15 mouse cellular contexts compared by ENCODE assay signal in the genomic region with DNA sequence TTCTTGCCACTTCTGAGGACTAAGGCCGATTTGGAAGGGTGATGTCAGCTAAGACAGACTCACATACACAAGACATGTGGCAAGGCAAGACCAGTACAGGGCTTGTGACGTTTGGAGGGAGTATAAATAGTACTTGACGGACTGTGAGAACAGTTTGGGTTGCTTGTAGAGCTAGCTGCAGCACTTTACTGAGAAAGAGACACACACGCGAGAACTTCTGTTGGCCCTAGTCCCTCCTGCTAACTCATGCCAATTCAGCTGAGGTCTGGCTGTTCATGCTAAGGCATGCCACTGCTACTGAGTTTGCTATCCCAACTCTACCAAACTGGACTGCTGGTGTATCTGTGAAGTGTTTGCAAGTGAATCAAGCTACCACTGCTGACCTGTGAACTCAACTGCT. TPM values are rescaled to one million over a fixed set of nuclear protein-coding genes. Genes with fewer than 3 reads are reported as not detected.
DNase-seq lines count a peak whose midpoint lies in the region; ATAC-seq and TF ChIP-seq lines count a peak whose summit lies in the region.
"Had no signal": no experiment of that assay in that cellular context is flagged by ENCODE, and none has a peak within 500 bp of the region (broad histone marks: within the 10 kb centered on the region; RNA-seq: fewer than 3 reads in every experiment).

No protein-coding gene starts in this region.

- TF ChIP-seq CTCF in forebrain, postnatal 0 days (IDR thresholded peaks at IDR 0.05; ENCODE audit: low read depth): no peak
- TF ChIP-seq CTCF in lung, postnatal 0 days (IDR thresholded peaks at IDR 0.05): no peak

- H3K4me3 ChIP-seq in forebrain, postnatal 0 days (ENCODE audit: low read depth, low read length): no peak overlapping the region
- H3K4me3 ChIP-seq in forebrain, embryonic 10.5 days: no peak overlapping the region
- no peak overlapping the region for H3K4me3 ChIP-seq in lung, postnatal 0 days (ENCODE audit: low read depth, low read length)
- H3K4me3 ChIP-seq in midbrain, embryonic 13.5 days (replicated peaks): no peak overlapping the region
- H3K4me3 ChIP-seq in forebrain, embryonic 11.5 days (ENCODE audit: low read depth, low read length): no peak overlapping the region
- H3K4me3 ChIP-seq: hindbrain, embryonic 15.5 days; limb, embryonic 10.5 days had no signal

- intact Hi-C loops in heart, postnatal 14 days (cut with DNase I): no loop called here

- H3K27me3 ChIP-seq in forebrain, postnatal 0 days (ENCODE audit: insufficient read depth, low read length): no peaks in the 10 kb centered on the region
- H3K27me3 ChIP-seq in forebrain, embryonic 10.5 days (ENCODE audit: poor library complexity, severe bottlenecking): no peaks in the 10 kb centered on the region
- no peaks in the 10 kb centered on the region for H3K27me3 ChIP-seq in lung, postnatal 0 days (replicated peaks; ENCODE audit: insufficient read depth, low read length)
- no peaks in the 10 kb centered on the region for H3K27me3 ChIP-seq in midbrain, embryonic 13.5 days
- no peaks in the 10 kb centered on the region for H3K27me3 ChIP-seq in forebrain, embryonic 11.5 days (ENCODE audit: control insufficient read depth, insufficient read depth, low read length)
- H3K27me3 ChIP-seq: hindbrain, embryonic 15.5 days had no signal

- no peak for ATAC-seq in forebrain, postnatal 0 days
- no peak for ATAC-seq in lung, postnatal 0 days
- ATAC-seq in midbrain, embryonic 13.5 days: no peak
- ATAC-seq in forebrain, embryonic 11.5 days (replicated peaks; ENCODE audit: low FRiP score): no peak
- ATAC-seq: midbrain, embryonic 16.5 days had no signal

- DNase-seq in forebrain, postnatal 0 days: peak; percentile 35
- no peak for DNase-seq in forebrain, embryonic 10.5 days (ENCODE audit: extremely low spot score, low spot score)
- peak; percentile 48 for DNase-seq in lung, postnatal 10 days
- DNase-seq in lung, postnatal 0 days (ENCODE audit: low spot score): no peak
- DNase-seq in gastrocnemius, adult 8-10 months (ENCODE audit: low spot score in 2 of 2): peak; percentile 36 to 47
- peak; percentile 34 to 48 for DNase-seq in heart, postnatal 14 days
- DNase-seq in forebrain, embryonic 11.5 days (ENCODE audit: low spot score): no peak
- DNase-seq: adrenal gland, adult 8-10 months; cerebellum, adult 18-20 months; lung, adult 2 months; thymus, adult 2 months had no signal

- no peak for TF ChIP-seq EP300 in lung, postnatal 0 days (IDR thresholded peaks at IDR 0.05)

- WGBS in forebrain, postnatal 0 days: 64% methylated on average over 5 of the region's 5 CpGs
- WGBS in forebrain, embryonic 10.5 days: 95% methylated on average over 5 of the region's 5 CpGs
- WGBS in lung, postnatal 0 days: 77% methylated on average over 5 of the region's 5 CpGs
- 93% methylated on average over 5 of the region's 5 CpGs for WGBS in midbrain, embryonic 13.5 days
- WGBS in forebrain, embryonic 11.5 days: 96% methylated on average over 5 of the region's 5 CpGs

- no peak overlapping the region for H3K27ac ChIP-seq in forebrain, postnatal 0 days (ENCODE audit: low read depth, low read length)
- no peak overlapping the region for H3K27ac ChIP-seq in forebrain, embryonic 10.5 days
- no peak overlapping the region for H3K27ac ChIP-seq in lung, postnatal 0 days (ENCODE audit: low read length)
- no peak overlapping the region for H3K27ac ChIP-seq in midbrain, embryonic 13.5 days
- no peak overlapping the region for H3K27ac ChIP-seq in forebrain, embryonic 11.5 days (ENCODE audit: low read depth, low read length)
- H3K27ac ChIP-seq: hindbrain, embryonic 15.5 days; limb, embryonic 10.5 days had no signal

- H3K4me2 ChIP-seq in forebrain, postnatal 0 days (ENCODE audit: low read depth): no peak overlapping the region
- H3K4me2 ChIP-seq in lung, postnatal 0 days (replicated peaks; ENCODE audit: low read depth, low read length): no peak overlapping the region
- no peak overlapping the region for H3K4me2 ChIP-seq in midbrain, embryonic 13.5 days (replicated peaks)
- H3K4me2 ChIP-seq in forebrain, embryonic 11.5 days (ENCODE audit: low read depth, low read length, severe bottlenecking): no peak overlapping the region
- H3K4me2 ChIP-seq: hindbrain, embryonic 15.5 days had no signal

- no peaks in the 10 kb centered on the region for H3K36me3 ChIP-seq in forebrain, postnatal 0 days (ENCODE audit: insufficient read depth)
- H3K36me3 ChIP-seq in forebrain, embryonic 10.5 days (replicated peaks): peaks cover 77% of the 10 kb centered on the region
- H3K36me3 ChIP-seq in lung, postnatal 0 days (ENCODE audit: insufficient read depth, low read length): 0 out of 2 replicates have a peak, but pooled peaks cover 5% of the 10 kb centered on the region
- peaks cover 24% of the 10 kb centered on the region for H3K36me3 ChIP-seq in midbrain, embryonic 13.5 days
- H3K36me3 ChIP-seq in forebrain, embryonic 11.5 days (ENCODE audit: control insufficient read depth, insufficient read depth, low read length): no peaks in the 10 kb centered on the region

- H3K4me1 ChIP-seq in forebrain, postnatal 0 days (ENCODE audit: insufficient read depth): no peaks in the 10 kb centered on the region
- no peaks in the 10 kb centered on the region for H3K4me1 ChIP-seq in forebrain, embryonic 10.5 days
- no peaks in the 10 kb centered on the region for H3K4me1 ChIP-seq in lung, postnatal 0 days (ENCODE audit: insufficient read depth, low read depth, low read length)
- no peaks in the 10 kb centered on the region for H3K4me1 ChIP-seq in midbrain, embryonic 13.5 days (replicated peaks)
- no peaks in the 10 kb centered on the region for H3K4me1 ChIP-seq in forebrain, embryonic 11.5 days (replicated peaks; ENCODE audit: control insufficient read depth, insufficient read depth, low read length)
- H3K4me1 ChIP-seq: hindbrain, embryonic 15.5 days; limb, embryonic 10.5 days had no signal

- no peak overlapping the region for H3K9ac ChIP-seq in forebrain, postnatal 0 days
- H3K9ac ChIP-seq in lung, postnatal 0 days (replicated peaks; ENCODE audit: low read depth): no peak overlapping the region
- H3K9ac ChIP-seq in midbrain, embryonic 13.5 days (replicated peaks): no peak overlapping the region
- H3K9ac ChIP-seq in forebrain, embryonic 11.5 days (ENCODE audit: low read length): no peak overlapping the region
- H3K9ac ChIP-seq: hindbrain, embryonic 15.5 days had no signal

- no peaks in the 10 kb centered on the region for H3K9me3 ChIP-seq in forebrain, postnatal 0 days (ENCODE audit: low read length)
- H3K9me3 ChIP-seq in forebrain, embryonic 10.5 days: 0 out of 2 replicates have a peak, but pooled peaks cover 5% of the 10 kb centered on the region
- H3K9me3 ChIP-seq in lung, postnatal 0 days (ENCODE audit: low read length): no peaks in the 10 kb centered on the region
- H3K9me3 ChIP-seq in midbrain, embryonic 13.5 days: no peaks in the 10 kb centered on the region
- no peaks in the 10 kb centered on the region for H3K9me3 ChIP-seq in forebrain, embryonic 11.5 days (ENCODE audit: control insufficient read depth, low read length)
- H3K9me3 ChIP-seq: hindbrain, embryonic 15.5 days; limb, embryonic 10.5 days had no signal

RNA-seq across cellular contexts. Expression of gene Pds5a, which starts 19.2 kb away (rescaled TPM):
- 84.2 and 87.5 TPM in 2 replicates for total RNA-seq in forebrain, postnatal 0 days (2014; rRNA removed)
- polyA plus RNA-seq in forebrain, postnatal 0 days (2015; fragmentation: Nextera tagmentation; extraction: Ambion mirVana): 15.5 and 23.0 TPM in 2 replicates
- 106 and 108 TPM in 2 replicates for polyA plus RNA-seq in forebrain, embryonic 10.5 days (2016; fragmentation: Nextera tagmentation; extraction: Ambion mirVana)
- polyA plus RNA-seq in lung, postnatal 0 days (2015; fragmentation: Nextera tagmentation; extraction: Ambion mirVana): 19.8 and 24.7 TPM in 2 replicates
- 10 to 100 TPM; 37.4 to 55.3 (median 41.5) TPM for total RNA-seq in gastrocnemius, adult 8-10 months (2022)
- 10 to 100 TPM; 59.8 to 67.0 TPM for total RNA-seq in heart, postnatal 14 days (2021)
- 66.2 and 67.6 TPM in 2 replicates for polyA plus RNA-seq in midbrain, embryonic 13.5 days (2015; fragmentation: Nextera tagmentation; extraction: Ambion mirVana)
- polyA plus RNA-seq in forebrain, embryonic 11.5 days (2014; fragmentation: Nextera tagmentation; extraction: Ambion mirVana): 133 and 153 TPM in 2 replicates

Comparison
In these comparisons a context has a peak if more than half of its experiments do, and no peak if none do; other contexts are left out.
1. DNase-seq: peak in forebrain, postnatal 0 days (single experiment), lung, postnatal 10 days (single experiment), gastrocnemius, adult 8-10 months (2 of 2) and heart, postnatal 14 days (2 of 2); none in forebrain, embryonic 10.5 days (single experiment), lung, postnatal 0 days (single experiment) and forebrain, embryonic 11.5 days (single experiment).